Mouse (Mus musculus) intestine, postnatal 0 days (tissue): ENCODE measurements at regions not wholly inside any gene's neighbourhood (a gene's known extent, or its start where the extent isn't known, plus 50 kb on each side); places are given as distances from the start of the nearest gene placed in this dataset.

Experiments
- ATAC-seq: fragments of 200-750 bp; cut with Nextera tagmentation; 2 replicates; pipeline ENCODE4 v1.8.0; 2017; ENCODE audit warnings: mild to moderate bottlenecking, moderate TSS enrichment, moderate library complexity
- H3K27ac ChIP-seq: fragments of 300-500 bp; sonication (generic); 2 replicates; pipeline ENCODE4 v1.5.1; 2014; ENCODE audit warnings: mild to moderate bottlenecking, low read depth, low read length, moderate library complexity
- H3K27me3 ChIP-seq: fragments of 300-500 bp; sonication (generic); replicated peaks from 2 replicates; pipeline ENCODE4 v1.6.1; 2014; ENCODE audit warnings: low read length, mixed read lengths; ENCODE audit not compliant: control insufficient read depth, insufficient read depth
- H3K36me3 ChIP-seq: fragments of 300-500 bp; sonication (generic); 2 replicates; pipeline ENCODE4 v1.6.1; 2014; ENCODE audit warnings: mild to moderate bottlenecking, moderate library complexity; ENCODE audit not compliant: control insufficient read depth, insufficient read depth
- H3K4me1 ChIP-seq: fragments of 300-500 bp; sonication (generic); replicated peaks from 2 replicates; pipeline ENCODE4 v1.6.1; 2014; ENCODE audit warnings: antibody characterized with exemption, low read length, mixed read lengths; ENCODE audit not compliant: control insufficient read depth, insufficient read depth
- H3K4me2 ChIP-seq: fragments of 300-500 bp; sonication (generic); replicated peaks from 2 replicates; pipeline ENCODE4 v1.6.1; 2014; ENCODE audit warnings: low read depth, mild to moderate bottlenecking, moderate library complexity
- H3K4me3 ChIP-seq: fragments of 300-500 bp; sonication (generic); 2 replicates; pipeline ENCODE4 v1.5.1; 2014; ENCODE audit warnings: low read depth, low read length
- H3K9ac ChIP-seq: fragments of 300-500 bp; sonication (generic); 2 replicates; pipeline ENCODE4 v1.6.1; 2014; ENCODE audit warnings: mild to moderate bottlenecking, low read depth, low read length
- H3K9me3 ChIP-seq: fragments of 300-500 bp; sonication (generic); 2 replicates; pipeline ENCODE4 v1.6.1; 2016; ENCODE audit warnings: mixed run types; ENCODE audit not compliant: control insufficient read depth
- CTCF ChIP-seq: sonication (generic); IDR thresholded peaks from 2 replicates; pipeline ENCODE4 v1.5.1; 2016; ENCODE audit warnings: low read depth, mild to moderate bottlenecking, control low read depth, antibody characterized with exemption, moderate library complexity
- WGBS: fragments of 180-500 bp; shearing (Covaris S2); extraction: QIAGEN DNeasy Blood & Tissue Kit; methylation state at CpG from one replicate; pipeline ENCODE4 v1.1.7; 2014; 5-methylcytosine and 5-hydroxymethylcytosine counted together

DNA sequence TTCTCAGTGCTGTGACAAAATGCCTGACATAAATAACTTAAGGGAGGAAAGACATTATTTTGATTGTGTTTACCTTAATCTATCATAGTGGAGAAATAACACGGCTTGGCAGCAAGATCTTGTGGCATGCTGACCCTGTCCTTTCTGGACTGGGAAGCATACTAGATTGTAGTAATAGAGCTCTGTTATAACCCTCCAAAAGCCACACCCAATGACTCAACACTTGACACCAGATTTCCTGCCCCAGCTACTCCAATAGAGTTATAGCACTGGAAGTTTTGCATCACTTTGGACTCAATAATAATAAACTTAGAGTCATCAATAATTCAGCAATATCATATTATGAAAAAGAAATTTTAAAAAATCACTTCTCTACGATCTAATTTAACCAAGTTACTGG is 818.0 kb upstream of the Gje1 start:
- 50% methylated on average over 2 of the region's 2 CpGs for WGBS
- no peak for TF ChIP-seq CTCF
- no peaks in the 10 kb centered on the region for H3K27me3 ChIP-seq
- H3K36me3 ChIP-seq: no peaks in the 10 kb centered on the region
- no peaks in the 10 kb centered on the region for H3K4me1 ChIP-seq
- no peaks in the 10 kb centered on the region for H3K9me3 ChIP-seq
- no peak overlapping the region for H3K4me3 ChIP-seq
- no peak overlapping the region for H3K4me2 ChIP-seq
- H3K27ac ChIP-seq: no peak overlapping the region
- peak; percentile 75 for ATAC-seq
- no peak overlapping the region for H3K9ac ChIP-seq

DNA sequence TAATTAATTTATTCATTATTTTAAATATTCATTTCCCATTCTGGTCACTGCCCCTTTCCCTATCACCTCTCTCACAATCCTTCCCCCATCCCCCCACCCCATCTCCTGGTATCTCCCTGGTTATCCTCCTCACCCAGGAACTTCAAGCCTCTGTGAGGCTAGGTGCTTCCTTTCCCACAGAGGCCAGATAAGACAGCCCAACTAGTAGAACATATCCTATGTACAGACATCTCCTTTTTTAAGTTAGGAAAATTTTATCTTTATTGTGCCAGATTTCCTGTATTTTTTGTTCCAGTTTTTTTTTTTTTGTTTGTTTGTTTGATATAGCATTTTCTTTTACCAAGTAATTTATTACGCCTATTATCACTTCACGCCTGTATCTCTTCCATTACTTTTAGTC is 769.4 kb upstream of the Gje1 start:
- no peak overlapping the region for H3K4me2 ChIP-seq
- 91% methylated on average over 2 of the region's 2 CpGs for WGBS
- H3K4me3 ChIP-seq: no peak overlapping the region
- H3K27me3 ChIP-seq: no peaks in the 10 kb centered on the region
- no peaks in the 10 kb centered on the region for H3K9me3 ChIP-seq
- H3K9ac ChIP-seq: no peak overlapping the region
- ATAC-seq: no peak
- no peak overlapping the region for H3K27ac ChIP-seq
- no peaks in the 10 kb centered on the region for H3K36me3 ChIP-seq
- H3K4me1 ChIP-seq: no peaks in the 10 kb centered on the region
- no peak for TF ChIP-seq CTCF

DNA sequence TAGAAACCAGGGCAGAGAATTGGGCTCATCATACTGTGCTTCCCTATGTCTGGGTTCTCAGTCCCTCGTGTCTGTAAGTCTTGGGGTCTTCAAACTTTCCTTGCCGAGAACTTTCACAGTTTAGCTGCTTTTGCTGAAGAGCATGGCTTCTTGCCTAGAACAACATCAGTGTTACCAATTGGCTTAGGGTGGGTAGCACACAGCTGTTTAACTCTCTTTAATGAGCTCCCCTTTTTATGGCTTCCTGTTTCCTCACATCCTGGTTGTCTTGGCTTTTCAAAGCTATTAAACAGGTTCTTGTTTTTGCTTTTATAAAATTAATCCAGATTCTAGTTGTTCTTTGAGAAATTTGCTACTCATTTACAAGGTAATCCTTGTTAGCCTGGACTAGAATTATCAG is 725.3 kb upstream of the Gje1 start:
- Histone ChIP-seq H3K4me3 (no peak overlapping the region), H3K9me3 (no peaks in the 10 kb centered on the region), H3K4me1 (no peaks in the 10 kb centered on the region), H3K4me2 (no peak overlapping the region), H3K27ac (no peak overlapping the region), H3K27me3 (no peaks in the 10 kb centered on the region), H3K9ac (no peak overlapping the region), H3K36me3 (no peaks in the 10 kb centered on the region)
- TF ChIP-seq CTCF: no peak
- no peak for ATAC-seq
- 73% methylated on average over 2 of the region's 2 CpGs for WGBS

DNA sequence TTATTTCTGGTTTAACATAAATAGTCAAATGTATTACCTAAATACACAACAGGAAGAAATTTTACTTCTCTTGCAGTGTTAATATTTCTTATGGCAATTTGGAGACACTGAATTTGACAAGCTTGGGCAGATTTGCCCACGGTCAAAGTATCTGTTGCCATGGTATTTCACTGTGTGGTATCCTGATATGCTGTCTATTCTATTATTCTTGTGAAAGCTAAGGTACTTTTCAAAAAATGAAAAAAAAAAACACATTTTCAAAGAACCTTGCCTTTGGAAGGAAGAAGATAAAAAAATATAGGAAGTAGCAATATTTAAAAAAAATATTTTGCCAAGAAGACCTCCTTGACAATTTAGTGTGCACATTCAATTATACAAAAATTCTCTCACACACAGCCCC is 723.2 kb upstream of the Gje1 start:
- H3K27me3 ChIP-seq: no peaks in the 10 kb centered on the region
- no peak overlapping the region for H3K27ac ChIP-seq
- WGBS: 86% methylated on average over 1 of the region's 1 CpGs
- TF ChIP-seq CTCF: no peak
- no peaks in the 10 kb centered on the region for H3K4me1 ChIP-seq
- H3K36me3 ChIP-seq: no peaks in the 10 kb centered on the region
- H3K9me3 ChIP-seq: no peaks in the 10 kb centered on the region
- no peak overlapping the region for H3K4me3 ChIP-seq
- ATAC-seq: no peak
- no peak overlapping the region for H3K9ac ChIP-seq
- H3K4me2 ChIP-seq: no peak overlapping the region

DNA sequence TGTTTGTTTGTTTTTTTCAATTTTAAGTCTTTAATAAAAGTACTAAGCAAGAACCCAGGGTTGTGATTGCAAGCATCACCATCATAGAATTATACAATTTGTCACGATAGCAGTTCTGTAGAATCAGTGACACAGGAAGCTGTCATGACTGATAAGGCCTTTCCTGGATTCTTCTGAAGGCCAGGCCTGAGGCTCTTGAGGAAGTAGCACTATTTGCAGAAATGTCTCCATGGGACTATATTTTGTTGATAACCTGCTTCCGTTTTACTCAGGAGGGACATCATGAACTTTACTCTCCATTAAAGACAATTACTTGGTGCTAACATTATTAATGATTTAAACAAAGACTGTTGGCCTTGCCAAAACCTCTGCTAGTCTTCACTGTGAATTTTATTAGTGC is 708.7 kb upstream of the Gje1 start:
- no peak for ATAC-seq
- H3K36me3 ChIP-seq: no peaks in the 10 kb centered on the region
- no peaks in the 10 kb centered on the region for H3K27me3 ChIP-seq
- no peak overlapping the region for H3K27ac ChIP-seq
- no peak for TF ChIP-seq CTCF
- H3K4me3 ChIP-seq: no peak overlapping the region
- no peak overlapping the region for H3K9ac ChIP-seq
- 61% methylated on average over 2 of the region's 2 CpGs for whole genome bisulfite sequencing
- no peaks in the 10 kb centered on the region for H3K4me1 ChIP-seq
- no peak overlapping the region for H3K4me2 ChIP-seq
- H3K9me3 ChIP-seq: no peaks in the 10 kb centered on the region

DNA sequence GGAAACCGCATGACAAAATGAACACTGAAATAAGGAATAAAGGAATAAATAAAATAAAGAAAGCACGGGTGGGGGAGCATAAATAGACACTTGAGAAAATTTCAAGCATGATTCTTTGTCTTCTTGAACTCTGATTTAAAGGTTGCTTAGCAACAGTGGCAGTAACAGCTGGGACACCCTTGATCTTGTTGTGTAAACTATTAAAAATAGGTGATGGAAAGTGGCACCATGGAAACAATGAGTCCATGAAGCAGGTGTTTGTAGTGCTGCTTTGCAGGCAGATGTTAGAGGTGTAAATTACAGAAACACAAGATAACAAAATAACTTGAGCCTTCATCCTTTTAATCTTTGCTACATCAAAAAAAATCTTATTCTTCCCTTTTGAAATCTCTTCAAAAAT is 688.2 kb upstream of the Gje1 start:
- no peaks in the 10 kb centered on the region for H3K9me3 ChIP-seq
- no peak for ATAC-seq
- WGBS: 52% methylated on average over 2 of the region's 2 CpGs

DNA sequence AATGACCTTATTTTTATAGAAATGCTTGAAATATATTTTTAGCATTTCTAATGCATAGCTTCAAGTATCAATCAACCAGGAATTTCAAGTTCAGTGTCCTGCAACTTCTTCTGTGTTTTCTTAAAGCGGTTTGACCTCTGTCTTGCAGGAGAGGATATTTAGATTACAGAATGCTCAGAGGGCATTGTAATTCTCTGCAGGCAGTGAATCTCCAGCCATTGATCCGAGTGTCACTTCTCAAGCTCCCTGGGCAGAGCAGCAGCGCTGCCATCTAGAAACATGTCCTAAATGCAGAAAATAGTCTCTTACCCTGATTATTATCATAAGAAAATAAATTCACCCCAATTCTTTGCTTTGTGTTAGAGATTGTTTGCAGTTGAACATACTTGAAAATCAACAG is 687.7 kb upstream of the Gje1 start:
- Histone ChIP-seq H3K4me1 (no peaks in the 10 kb centered on the region), H3K27ac (no peak overlapping the region), H3K9me3 (no peaks in the 10 kb centered on the region), H3K27me3 (no peaks in the 10 kb centered on the region), H3K4me3 (no peak overlapping the region), H3K36me3 (no peaks in the 10 kb centered on the region), H3K4me2 (no peak overlapping the region), H3K9ac (no peak overlapping the region)
- no peak for TF ChIP-seq CTCF
- WGBS: 42% methylated on average over 3 of the region's 3 CpGs
- no peak for ATAC-seq

More for the DNA sequence above, 688.2 kb upstream of the Gje1 start:
- TF ChIP-seq CTCF: no peak
- no peaks in the 10 kb centered on the region for H3K27me3 ChIP-seq
- no peaks in the 10 kb centered on the region for H3K4me1 ChIP-seq
- H3K27ac ChIP-seq: no peak overlapping the region
- H3K36me3 ChIP-seq: no peaks in the 10 kb centered on the region
- no peak overlapping the region for H3K4me3 ChIP-seq
- H3K4me2 ChIP-seq: no peak overlapping the region
- no peak overlapping the region for H3K9ac ChIP-seq
